Mouse (Mus musculus): ENCODE data around the gene Slc8a1.

DNA sequence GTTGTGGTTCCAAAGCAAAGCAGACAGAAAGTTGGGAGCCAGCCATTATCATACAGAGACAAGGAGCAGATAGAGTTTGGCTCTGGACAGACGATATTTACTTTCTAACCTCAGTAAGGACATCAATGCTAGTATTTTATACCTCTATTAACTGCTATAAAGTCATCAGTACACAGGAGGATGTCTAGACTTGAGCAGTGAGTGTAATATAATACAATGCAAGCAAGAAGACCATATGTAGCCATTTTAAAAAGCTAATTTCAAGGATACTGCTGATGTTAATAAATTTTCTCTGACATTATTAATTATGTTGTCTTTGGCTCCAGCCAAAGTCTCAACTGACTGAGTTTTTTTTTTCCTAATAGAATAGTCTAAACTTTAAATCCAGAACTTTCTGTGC, 402.7 kb downstream of the Slc8a1 start:
- TF ChIP-seq CTCF (IDR thresholded peaks at IDR 0.05; ENCODE audit: borderline replicate concordance, extremely low read depth, insufficient read depth, insufficient read length) (no peak), POLR2A (IDR thresholded peaks at IDR 0.05; ENCODE audit: borderline replicate concordance, extremely low read depth, insufficient read depth, insufficient read length, poor library complexity, severe bottlenecking) (no peak)

Measured in brain, embryonic 14.5 days (tissue).